Mouse (Mus musculus) cerebellum, adult 2 months (tissue): ENCODE measurements around the gene Ctdsp1. TPM values are rescaled to one million over a fixed set of nuclear protein-coding genes. Genes with fewer than 3 reads are reported as not detected.
A peak's percentile ranks its signal among the peaks of the same experiment; 100 is the strongest.

Experiments
- DNase-seq, 2 experiments: peaks; one replicate each; pipeline ENCODE4 v3.0.0; 2021
- H3K27ac ChIP-seq: fragments of 200-500 bp; 2 replicates; pipeline ENCODE4 v1.5.1; 2012; ENCODE audit warnings: low read length, control low read depth, inconsistent platforms; ENCODE audit not compliant: insufficient read depth
- H3K27me3 ChIP-seq: fragments of 200-500 bp; 2 replicates; pipeline ENCODE4 v1.6.1; 2012; ENCODE audit warnings: inconsistent platforms, mild to moderate bottlenecking, low read length, moderate library complexity; ENCODE audit not compliant: control insufficient read depth, insufficient read depth
- H3K4me1 ChIP-seq: fragments of 200-500 bp; 2 replicates; pipeline ENCODE4 v1.6.1; 2011; ENCODE audit warnings: low read length; ENCODE audit not compliant: control insufficient read depth, insufficient read depth
- H3K4me3 ChIP-seq: fragments of 200-500 bp; replicated peaks from 2 replicates; pipeline ENCODE3; 2011; ENCODE audit warnings: mild to moderate bottlenecking, low read depth, low read length, control low read depth; ENCODE audit not compliant: insufficient read depth
- CTCF ChIP-seq: fragments of 200-500 bp; IDR thresholded peaks from 2 replicates; pipeline ENCODE4 v1.5.1; 2011; ENCODE audit warnings: low read depth, mild to moderate bottlenecking, control low read depth, low read length, moderate library complexity, borderline replicate concordance; ENCODE audit not compliant: insufficient read depth
- POLR2A ChIP-seq: fragments of 200-500 bp; IDR thresholded peaks from 2 replicates; pipeline ENCODE4 v1.6.1; 2011; ENCODE audit warnings: low read length, control low read depth, borderline replicate concordance; ENCODE audit not compliant: insufficient read depth
- WGBS: fragments of 180-500 bp; shearing (Covaris S2); methylation state at CpG from one replicate; pipeline ENCODE4 v1.1.7; 2018; 5-methylcytosine and 5-hydroxymethylcytosine counted together
- polyA plus RNA-seq: library from polyadenylated mRNA; depleted of rRNA; stranded (reverse); fragments of >200 nt; gene quantifications from 2 replicates; pipeline ENCODE4 v1.2.3, GENCODE M21; 2012; rRNA removed

The Ctdsp1 gene
- polyA plus RNA-seq, 1 experiment, result 35.7 TPM

DNA sequence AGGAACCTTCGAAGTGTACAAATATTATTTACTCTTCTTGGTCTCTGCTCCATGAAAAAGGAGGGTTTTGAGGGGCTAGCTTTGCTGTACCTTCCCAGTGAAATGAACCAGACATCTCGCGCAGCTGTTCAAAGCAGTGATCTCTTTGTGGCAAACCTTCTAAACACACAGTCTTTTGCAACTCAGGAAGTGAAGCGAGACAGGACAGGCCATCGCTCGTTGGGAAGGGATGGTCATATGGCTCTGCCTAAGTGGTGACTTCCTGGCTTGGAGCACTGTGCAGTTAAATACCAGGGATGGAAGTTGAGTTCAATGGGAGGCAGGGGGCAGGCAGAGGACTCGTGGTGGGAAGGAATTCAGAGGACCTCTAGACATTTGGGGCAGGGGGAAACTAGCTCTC, 34.5 kb downstream of the Ctdsp1 start:
- 76% methylated on average over 7 of the region's 7 CpGs for WGBS
- H3K27ac ChIP-seq, result no peak overlapping the region

DNA sequence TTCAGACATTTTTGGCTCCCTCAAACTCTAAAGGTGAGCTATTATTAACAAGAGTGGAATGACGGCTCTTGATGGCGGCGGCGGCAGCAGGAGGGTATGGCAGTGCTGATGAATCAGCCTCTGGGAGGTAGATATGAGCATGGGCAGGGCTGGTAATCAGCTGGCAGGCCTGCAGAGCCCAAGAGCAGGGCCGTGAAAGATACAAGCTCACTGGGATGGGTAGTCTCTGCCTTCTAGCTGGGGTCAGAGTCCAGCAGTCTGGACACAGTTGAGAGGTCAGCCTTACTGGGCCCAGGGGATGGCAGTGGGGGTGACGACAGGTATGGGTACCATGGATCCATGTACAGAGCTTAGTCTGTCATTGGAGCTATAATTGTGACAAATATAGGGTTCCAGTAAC, 41.9 kb downstream of the Ctdsp1 start:
- TF ChIP-seq POLR2A (no peak), CTCF (no peak)
- DNase-seq, result no peak
- no peaks in the 10 kb centered on the region for H3K27me3 ChIP-seq
- no peaks in the 10 kb centered on the region for H3K4me1 ChIP-seq
- no peak overlapping the region for H3K4me3 ChIP-seq
- 86% methylated on average over 6 of the region's 6 CpGs for WGBS
- H3K27ac ChIP-seq, result no peak overlapping the region

More for the DNA sequence above, 34.5 kb downstream of the Ctdsp1 start:
- DNase-seq, result no peak
- TF ChIP-seq CTCF (no peak), POLR2A (no peak)
- no peak overlapping the region for H3K4me3 ChIP-seq
- H3K4me1 ChIP-seq, result no peaks in the 10 kb centered on the region
- H3K27me3 ChIP-seq, result no peaks in the 10 kb centered on the region

DNA sequence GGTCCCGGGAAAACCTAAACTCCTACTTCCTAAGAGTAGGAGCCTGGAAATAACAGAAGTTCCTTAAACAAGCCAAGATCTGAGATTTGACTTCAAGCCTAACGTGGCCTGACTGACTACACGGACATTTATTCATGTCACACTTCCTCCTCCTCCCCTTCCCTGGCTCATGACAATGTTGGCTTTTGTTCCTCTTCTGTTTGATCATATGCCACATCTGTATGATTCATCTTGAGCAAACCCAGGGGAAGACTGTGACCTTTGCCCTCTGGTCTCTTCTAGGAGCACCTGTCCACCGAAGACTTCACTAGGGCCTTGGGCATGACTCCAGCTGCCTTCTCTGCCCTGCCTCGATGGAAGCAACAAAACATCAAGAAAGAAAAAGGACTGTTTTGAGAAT, 43.3 kb downstream of the Ctdsp1 start:
- Histone ChIP-seq H3K4me3 (no peak overlapping the region), H3K27me3 (no peaks in the 10 kb centered on the region), H3K27ac (no peak overlapping the region), H3K4me1 (no peaks in the 10 kb centered on the region)
- DNase-seq, result no peak
- TF ChIP-seq CTCF, result no peak
- TF ChIP-seq POLR2A, result no peak
- WGBS, result 59% methylated on average over 5 of the region's 5 CpGs

DNA sequence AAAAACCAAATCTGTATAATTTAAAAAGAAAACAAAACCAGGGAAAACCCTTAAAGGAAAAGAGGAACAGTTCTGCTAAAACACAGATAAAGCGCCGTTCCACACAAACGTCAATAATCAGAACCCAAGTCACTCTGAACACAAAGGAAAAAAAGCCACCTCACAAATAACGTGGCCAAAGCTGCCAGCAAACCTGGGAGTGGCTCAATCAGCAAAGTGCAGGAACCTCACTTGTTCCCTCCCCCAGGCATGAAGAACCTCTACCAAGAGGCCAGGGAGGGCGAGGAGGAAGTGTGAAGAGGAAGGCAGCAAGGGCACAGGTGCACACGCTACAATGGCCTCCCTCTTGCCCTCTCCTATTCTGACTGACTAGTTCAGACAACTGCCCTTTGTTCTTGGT, 44.3 kb downstream of the Ctdsp1 start:
- H3K4me3 ChIP-seq, result no peak overlapping the region
- no peak for DNase-seq
- no peaks in the 10 kb centered on the region for H3K4me1 ChIP-seq
- no peaks in the 10 kb centered on the region for H3K27me3 ChIP-seq
- H3K27ac ChIP-seq, result no peak overlapping the region
- 88% methylated on average over 6 of the region's 6 CpGs for WGBS
- TF ChIP-seq POLR2A (no peak), CTCF (no peak)

GRCm38 (mm10) chr1:74437702-74438427, 46.6 kb downstream of the Ctdsp1 start:
- no peaks in the 10 kb centered on the region for H3K27me3 ChIP-seq
- DNase-seq, result peak in 1 of 2 experiments; percentile 32
- TF ChIP-seq CTCF (no peak), POLR2A (no peak)
- WGBS, result 80% methylated on average over 8 of the region's 8 CpGs
- no peak overlapping the region for H3K4me3 ChIP-seq
- H3K4me1 ChIP-seq, result no peaks in the 10 kb centered on the region
- H3K27ac ChIP-seq, result no peak overlapping the region

DNA sequence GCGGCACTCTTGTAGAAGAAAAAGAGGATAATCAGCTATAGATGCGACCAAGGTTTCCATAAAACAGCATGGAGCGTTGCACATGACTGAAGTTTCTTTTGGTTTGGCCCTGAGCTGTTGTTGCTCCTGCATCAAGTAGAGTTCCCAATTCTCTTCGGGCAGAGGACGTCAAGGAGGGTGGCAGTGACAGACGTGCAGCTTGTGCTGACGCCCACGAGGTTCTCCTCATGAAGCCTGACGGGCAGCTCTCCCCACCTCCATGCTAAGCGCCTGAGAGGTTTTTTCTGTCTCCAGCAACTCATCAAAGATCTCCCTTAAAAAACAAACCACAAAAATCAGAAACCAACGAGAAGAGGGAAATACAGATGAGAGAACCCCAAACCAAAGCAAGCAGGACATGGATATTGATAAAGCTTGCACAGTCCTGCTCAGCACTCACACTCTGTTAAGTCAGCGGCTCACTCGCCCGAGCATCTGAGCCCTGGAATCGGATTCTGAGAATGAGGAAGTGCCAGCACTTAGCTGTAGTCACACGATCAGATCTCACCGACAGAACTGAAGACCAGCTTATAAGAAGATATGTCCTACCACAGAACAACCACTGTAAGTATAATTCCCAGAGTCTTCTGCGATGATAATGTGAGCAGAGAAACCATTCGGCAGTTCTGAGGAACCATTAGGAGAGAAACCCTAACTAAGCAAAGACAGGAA, 48.0 kb downstream of the Ctdsp1 start:
- H3K4me3 ChIP-seq, result no peak overlapping the region
- TF ChIP-seq POLR2A (no peak), CTCF (no peak)
- no peak for DNase-seq
- 87% methylated on average over 19 of the region's 19 CpGs for WGBS
- no peak overlapping the region for H3K27ac ChIP-seq
- H3K27me3 ChIP-seq, result no peaks in the 10 kb centered on the region
- no peaks in the 10 kb centered on the region for H3K4me1 ChIP-seq

DNA sequence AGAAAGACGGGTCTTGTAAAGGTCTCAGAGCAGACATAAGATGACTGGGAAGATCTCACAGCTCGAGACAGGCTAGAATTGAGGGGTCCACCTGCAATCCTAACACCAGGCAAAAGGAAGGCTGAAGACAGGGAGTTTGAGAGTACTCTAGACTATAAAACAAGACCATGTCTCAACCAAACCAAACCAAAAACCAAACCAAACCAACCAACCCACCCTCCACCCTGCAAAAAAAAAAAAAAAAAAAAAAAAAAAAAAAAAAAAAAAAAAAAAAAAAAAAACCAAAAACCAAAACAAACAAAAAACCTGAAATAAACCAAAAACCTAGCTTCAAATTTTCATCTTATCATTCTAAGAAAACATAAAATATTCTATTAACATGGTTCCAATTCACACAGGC, 53.2 kb downstream of the Ctdsp1 start:
- Histone ChIP-seq H3K27me3 (no peaks in the 10 kb centered on the region), H3K27ac (no peak overlapping the region), H3K4me1 (no peaks in the 10 kb centered on the region), H3K4me3 (no peak overlapping the region)
- no peak for DNase-seq
- TF ChIP-seq POLR2A (no peak), CTCF (no peak)
- 98% methylated on average over 2 of the region's 2 CpGs for WGBS

Other genes with a start within 250 kb of the Ctdsp1 start
- gene Cxcr2, start 237.5 kb upstream of the Ctdsp1 start, polyA plus RNA-seq, result 0.15 TPM in 1 of 2 replicates, not detected in the other
- not detected in 2 replicates for gene Cxcr1, start 196.9 kb upstream of the Ctdsp1 start, polyA plus RNA-seq
- 146 and 151 TPM in 2 replicates for gene Arpc2, start 155.4 kb upstream of the Ctdsp1 start, polyA plus RNA-seq
- not detected in 2 replicates for gene Gpbar1, start 113.0 kb upstream of the Ctdsp1 start, polyA plus RNA-seq
- gene Aamp, start 106.8 kb upstream of the Ctdsp1 start, polyA plus RNA-seq, result 186 and 198 TPM in 2 replicates
- gene Pnkd, start 106.6 kb upstream of the Ctdsp1 start, polyA plus RNA-seq, result 185 and 201 TPM in 2 replicates
- 56.1 and 58.2 TPM in 2 replicates for gene Tmbim1, start 85.9 kb upstream of the Ctdsp1 start, polyA plus RNA-seq
- gene Catip, start 29.4 kb upstream of the Ctdsp1 start, polyA plus RNA-seq, result 2.1 and 3.3 TPM in 2 replicates
- gene Slc11a1, start 16.3 kb upstream of the Ctdsp1 start, polyA plus RNA-seq, result 4.7 and 5.6 TPM in 2 replicates
- gene Vil1, start 17.9 kb downstream of the Ctdsp1 start, polyA plus RNA-seq, result 0.39 and 0.59 TPM in 2 replicates
- 28.4 and 28.5 TPM in 2 replicates for gene Cnot9, start 114.5 kb downstream of the Ctdsp1 start, polyA plus RNA-seq
- gene Plcd4, start 151.4 kb downstream of the Ctdsp1 start, polyA plus RNA-seq, result 28.1 and 29.0 TPM in 2 replicates
- gene Usp37, start 152.8 kb downstream of the Ctdsp1 start, polyA plus RNA-seq, result 11.7 and 12.5 TPM in 2 replicates
- 26.8 and 30.1 TPM in 2 replicates for gene Zfp142, start 196.7 kb downstream of the Ctdsp1 start, polyA plus RNA-seq
- 26.7 and 28.9 TPM in 2 replicates for gene Bcs1l, start 196.8 kb downstream of the Ctdsp1 start, polyA plus RNA-seq
- 145 and 146 TPM in 2 replicates for gene Rnf25, start 209.9 kb downstream of the Ctdsp1 start, polyA plus RNA-seq
- 4.7 and 6.2 TPM in 2 replicates for gene Stk36, start 209.9 kb downstream of the Ctdsp1 start, polyA plus RNA-seq